Mouse (Mus musculus) midbrain, embryonic 13.5 days (tissue): ENCODE data around the gene Magi3. TPM values are rescaled to one million over a fixed set of nuclear protein-coding genes. Genes with fewer than 3 reads are reported as not detected.

Experiments used
- ATAC-seq: fragments of 200-750 bp; cut with Nextera tagmentation; 2 replicates; pipeline ENCODE4 v1.8.0; 2017; ENCODE audit warnings: mild to moderate bottlenecking, moderate TSS enrichment, moderate library complexity
- H3K27ac ChIP-seq: fragments of 300-500 bp; sonication (generic); 2 replicates; pipeline ENCODE4 v1.5.1; 2015; ENCODE audit warnings: inconsistent platforms, mild to moderate bottlenecking, moderate library complexity
- H3K27me3 ChIP-seq: fragments of 300-500 bp; sonication (generic); 2 replicates; pipeline ENCODE4 v1.6.1; 2015; ENCODE audit warnings: mild to moderate bottlenecking, inconsistent platforms
- H3K36me3 ChIP-seq: fragments of 300-500 bp; sonication (generic); 2 replicates; pipeline ENCODE4 v1.6.1; 2015; ENCODE audit warnings: mild to moderate bottlenecking, inconsistent platforms
- H3K4me1 ChIP-seq: fragments of 300-500 bp; sonication (generic); replicated peaks from 2 replicates; pipeline ENCODE4 v1.6.1; 2015; ENCODE audit warnings: inconsistent platforms
- H3K4me2 ChIP-seq: fragments of 300-500 bp; sonication (generic); replicated peaks from 2 replicates; pipeline ENCODE4 v1.6.1; 2015; ENCODE audit warnings: moderate library complexity, mild to moderate bottlenecking, inconsistent platforms
- H3K4me3 ChIP-seq: fragments of 300-500 bp; sonication (generic); replicated peaks from 2 replicates; pipeline ENCODE4 v1.5.1; 2015; ENCODE audit warnings: mild to moderate bottlenecking, inconsistent platforms
- H3K9ac ChIP-seq: fragments of 300-500 bp; sonication (generic); replicated peaks from 2 replicates; pipeline ENCODE4 v1.6.1; 2015; ENCODE audit warnings: mild to moderate bottlenecking, inconsistent platforms
- H3K9me3 ChIP-seq: fragments of 300-500 bp; sonication (generic); 2 replicates; pipeline ENCODE4 v1.6.1; 2016; ENCODE audit warnings: mild to moderate bottlenecking, inconsistent platforms
- WGBS: fragments of 180-500 bp; shearing (Covaris S2); methylation state at CpG from one replicate; pipeline ENCODE4 v1.1.7; 2015; 5-methylcytosine and 5-hydroxymethylcytosine counted together
- polyA plus RNA-seq: library from polyadenylated mRNA; unstranded; fragments of >200 nt; fragmentation: Nextera tagmentation; extraction: Ambion mirVana; gene quantifications from 2 replicates; pipeline ENCODE4 v1.2.1, GENCODE M21; 2015

Gene Magi3
- polyA plus RNA-seq, 1 experiment from 2014 or later: 5.1 TPM

DNA sequence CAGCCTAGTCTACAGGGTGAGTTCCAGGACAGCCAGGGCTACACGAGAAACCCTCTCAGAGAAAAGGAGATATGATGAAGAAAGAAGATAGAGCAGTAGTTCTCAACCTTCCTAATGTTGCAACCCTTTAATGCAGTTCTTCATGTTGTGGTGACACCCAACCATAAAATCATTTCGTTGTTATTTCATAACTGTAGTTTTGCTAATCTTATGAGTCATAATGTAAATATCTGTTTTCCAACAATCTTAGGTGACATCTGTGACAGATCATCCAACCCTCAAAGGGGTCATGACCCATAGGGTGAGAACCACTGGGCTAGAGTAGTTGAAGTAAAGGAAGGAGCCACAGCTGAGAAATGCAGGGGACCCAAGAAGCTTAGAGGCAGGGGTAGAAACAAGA is 35.9 kb downstream of the Magi3 start:
- 97% methylated on average over 2 of the region's 2 CpGs for whole genome bisulfite sequencing
- Histone ChIP-seq H3K9me3 (no peaks in the 10 kb centered on the region), H3K4me3 (no peak overlapping the region), H3K27ac (no peak overlapping the region), H3K36me3 (no peaks in the 10 kb centered on the region), H3K9ac (no peak overlapping the region), H3K27me3 (no peaks in the 10 kb centered on the region), H3K4me1 (no peaks in the 10 kb centered on the region), H3K4me2 (no peak overlapping the region)
- ATAC-seq: no peak

DNA sequence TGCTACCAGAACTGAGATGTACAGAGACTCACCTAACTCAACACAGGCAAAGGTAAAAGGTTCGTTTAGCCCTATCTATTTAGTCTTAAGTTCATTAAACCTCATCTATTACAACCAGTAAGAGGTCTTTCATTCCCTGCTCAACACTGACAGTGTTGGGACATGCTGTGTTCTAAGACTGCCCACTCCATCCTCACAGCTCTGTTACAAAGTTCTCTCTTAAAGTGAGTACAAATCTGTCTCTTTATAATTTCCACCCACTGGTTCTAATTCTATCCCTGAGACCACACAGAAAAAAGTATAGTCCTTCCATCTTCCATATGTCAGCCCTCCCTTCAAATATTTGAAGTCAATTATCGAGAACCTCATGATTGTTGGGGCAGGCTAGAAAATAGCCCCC is 36.5 kb downstream of the Magi3 start:
- WGBS: 87% methylated on average over 2 of the region's 2 CpGs
- no peak overlapping the region for H3K9ac ChIP-seq
- no peak overlapping the region for H3K27ac ChIP-seq
- H3K36me3 ChIP-seq: peaks cover 3% of the 10 kb centered on the region; the same call in 1 of the 2 replicates
- H3K4me1 ChIP-seq: no peaks in the 10 kb centered on the region
- H3K9me3 ChIP-seq: no peaks in the 10 kb centered on the region
- no peak overlapping the region for H3K4me3 ChIP-seq
- no peaks in the 10 kb centered on the region for H3K27me3 ChIP-seq
- H3K4me2 ChIP-seq: no peak overlapping the region
- ATAC-seq: no peak

DNA sequence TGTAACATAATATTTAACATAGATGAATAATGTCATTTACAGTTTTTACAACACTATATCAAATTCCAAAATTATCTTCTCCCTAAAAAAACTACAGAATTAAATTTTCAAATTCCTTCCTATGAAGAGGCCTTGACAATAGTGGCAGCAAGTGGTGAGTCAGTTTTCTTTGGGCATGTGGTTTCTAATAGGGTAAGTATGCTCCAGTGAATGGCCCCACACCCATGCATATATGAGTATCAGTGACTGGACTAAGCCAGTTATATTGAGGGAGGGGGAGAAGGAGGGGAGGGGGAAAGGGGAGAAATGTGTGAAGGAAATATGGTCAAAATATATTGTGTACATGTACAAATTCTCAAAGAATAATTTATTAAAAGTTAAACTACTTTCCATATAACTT is 37.5 kb downstream of the Magi3 start:
- no peak overlapping the region for H3K4me3 ChIP-seq
- no peaks in the 10 kb centered on the region for H3K27me3 ChIP-seq
- no peaks in the 10 kb centered on the region for H3K4me1 ChIP-seq
- peaks cover 6% of the 10 kb centered on the region; the same call in 1 of the 2 replicates for H3K36me3 ChIP-seq
- no peak overlapping the region for H3K4me2 ChIP-seq
- H3K9me3 ChIP-seq: no peaks in the 10 kb centered on the region
- H3K27ac ChIP-seq: no peak overlapping the region
- H3K9ac ChIP-seq: no peak overlapping the region
- no peak for ATAC-seq

DNA sequence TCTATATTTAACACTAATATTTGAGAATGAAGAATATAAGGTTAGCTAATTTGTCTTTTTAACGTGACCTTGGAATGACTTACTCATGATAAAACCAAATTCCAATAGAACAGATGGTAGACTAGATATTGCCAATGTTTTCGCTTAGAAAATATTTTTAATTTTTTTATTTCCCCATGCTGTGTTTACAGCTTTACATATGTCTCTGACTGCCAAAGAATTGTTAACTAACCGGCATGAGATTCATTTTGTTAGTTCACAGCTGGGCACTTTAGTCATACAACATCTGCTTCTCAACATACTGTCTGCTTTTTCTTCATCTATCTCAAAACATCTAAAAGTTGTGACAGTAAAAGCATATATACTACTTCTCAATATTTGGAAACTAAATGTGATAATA is 58.8 kb downstream of the Magi3 start:
- 92% methylated on average over 3 of the region's 3 CpGs for WGBS

DNA sequence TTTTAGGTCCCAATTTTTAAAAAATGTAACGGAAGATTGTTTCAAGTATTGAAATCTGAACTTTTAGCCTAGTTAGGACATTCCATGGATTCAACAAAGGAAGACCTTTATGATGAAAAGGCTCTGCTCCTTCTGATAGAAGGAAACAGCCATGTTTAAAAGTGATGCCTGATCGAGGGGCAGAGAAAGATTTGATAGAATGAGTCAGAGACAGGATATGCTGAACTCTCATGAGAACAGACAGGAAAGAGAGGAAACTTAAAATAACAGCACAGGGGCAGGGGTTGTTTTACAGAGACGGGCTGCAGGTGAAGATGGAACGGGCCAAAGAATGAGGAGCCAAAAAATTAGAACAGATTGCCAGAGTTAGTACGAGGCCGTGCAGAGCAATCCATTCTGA is 59.6 kb downstream of the Magi3 start:
- no peaks in the 10 kb centered on the region for H3K9me3 ChIP-seq
- no peak for ATAC-seq
- H3K4me1 ChIP-seq: no peaks in the 10 kb centered on the region
- H3K9ac ChIP-seq: no peak overlapping the region
- H3K27ac ChIP-seq: no peak overlapping the region
- WGBS: 91% methylated on average over 6 of the region's 6 CpGs
- no peak overlapping the region for H3K4me3 ChIP-seq
- no peak overlapping the region for H3K4me2 ChIP-seq
- H3K36me3 ChIP-seq: no peaks in the 10 kb centered on the region
- H3K27me3 ChIP-seq: no peaks in the 10 kb centered on the region

More for the DNA sequence above, 58.8 kb downstream of the Magi3 start:
- no peak for ATAC-seq
- no peak overlapping the region for H3K4me2 ChIP-seq
- no peaks in the 10 kb centered on the region for H3K9me3 ChIP-seq
- no peak overlapping the region for H3K27ac ChIP-seq
- no peaks in the 10 kb centered on the region for H3K36me3 ChIP-seq
- no peak overlapping the region for H3K4me3 ChIP-seq
- H3K4me1 ChIP-seq: no peaks in the 10 kb centered on the region
- H3K27me3 ChIP-seq: no peaks in the 10 kb centered on the region
- H3K9ac ChIP-seq: no peak overlapping the region

DNA sequence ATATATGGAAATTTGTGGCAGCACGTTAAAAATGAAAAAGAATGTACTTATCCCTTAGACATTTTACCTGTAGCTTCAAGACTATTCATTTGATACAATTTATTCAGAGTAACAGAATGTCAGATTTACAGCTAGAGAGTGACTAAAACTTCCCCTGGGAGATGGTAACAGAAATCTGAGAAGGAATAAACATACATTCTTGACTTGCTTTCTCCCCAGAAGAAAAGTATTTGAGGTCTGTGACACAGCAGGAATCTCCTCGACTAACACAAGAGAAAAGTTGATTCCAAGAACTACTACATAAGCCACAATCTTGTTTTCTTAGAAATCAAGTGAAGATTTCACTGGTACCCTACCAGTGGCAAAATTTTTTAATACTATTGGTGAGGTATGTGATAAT is 70.0 kb downstream of the Magi3 start:
- H3K4me3 ChIP-seq: no peak overlapping the region
- ATAC-seq: no peak
- WGBS: 78% methylated on average over 2 of the region's 2 CpGs
- no peaks in the 10 kb centered on the region for H3K4me1 ChIP-seq
- no peak overlapping the region for H3K9ac ChIP-seq
- no peaks in the 10 kb centered on the region for H3K36me3 ChIP-seq
- no peak overlapping the region for H3K4me2 ChIP-seq
- no peaks in the 10 kb centered on the region for H3K9me3 ChIP-seq
- H3K27me3 ChIP-seq: no peaks in the 10 kb centered on the region
- no peak overlapping the region for H3K27ac ChIP-seq

DNA sequence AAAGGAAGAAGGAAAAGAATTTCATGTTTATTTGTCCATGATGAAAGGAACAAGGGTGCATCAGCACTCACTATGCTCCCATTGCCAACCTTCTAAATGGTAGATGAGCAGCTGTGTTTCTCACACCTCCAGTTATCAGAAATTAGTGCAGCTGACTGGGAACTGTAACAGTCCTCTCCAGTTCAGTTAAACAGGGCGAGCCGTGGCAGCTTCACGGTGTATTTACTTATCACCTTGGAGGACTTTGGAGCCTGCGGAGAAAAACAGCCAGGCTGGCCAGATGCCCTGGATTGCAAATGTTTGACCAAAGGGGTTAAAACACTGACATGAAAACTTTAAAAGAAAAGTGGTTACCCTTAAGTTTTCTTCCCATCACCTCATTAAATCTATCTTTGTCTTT is 77.8 kb downstream of the Magi3 start:
- no peak overlapping the region for H3K4me2 ChIP-seq

DNA sequence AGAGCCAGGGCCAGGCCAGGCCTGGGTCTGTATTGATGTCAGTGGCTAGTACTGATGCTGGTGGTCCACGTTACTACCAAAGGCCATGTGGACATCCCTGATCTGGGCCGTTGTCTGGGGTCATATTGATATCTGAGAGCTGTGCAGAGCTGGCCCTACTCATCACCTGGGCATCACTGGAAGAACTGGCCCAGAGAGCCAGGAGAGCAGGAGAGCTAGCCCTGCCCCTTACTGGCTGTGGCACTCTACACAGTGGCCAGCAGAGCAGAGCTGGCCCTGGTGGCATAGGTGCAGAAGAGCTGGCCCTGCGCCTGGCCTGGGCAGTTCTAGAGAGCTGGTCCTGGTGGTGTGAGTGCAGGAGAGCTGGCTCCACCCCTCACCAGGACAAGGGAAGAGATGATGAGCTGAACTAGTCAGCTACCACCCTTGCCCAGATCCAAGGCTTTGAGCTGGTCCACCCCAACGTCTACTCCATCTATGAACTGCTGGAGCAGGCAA is 81.2 kb downstream of the Magi3 start:
- ATAC-seq: no peak
- H3K27me3 ChIP-seq: no peaks in the 10 kb centered on the region
- H3K9me3 ChIP-seq: no peaks in the 10 kb centered on the region
- H3K36me3 ChIP-seq: no peaks in the 10 kb centered on the region
- no peak overlapping the region for H3K9ac ChIP-seq
- no peak overlapping the region for H3K4me3 ChIP-seq
- WGBS: 93% methylated on average over 4 of the region's 4 CpGs
- H3K27ac ChIP-seq: no peak overlapping the region
- H3K4me2 ChIP-seq: no peak overlapping the region
- no peaks in the 10 kb centered on the region for H3K4me1 ChIP-seq

More for the DNA sequence above, 77.8 kb downstream of the Magi3 start:
- H3K36me3 ChIP-seq: no peaks in the 10 kb centered on the region
- no peak for ATAC-seq
- H3K27ac ChIP-seq: no peak overlapping the region
- H3K4me3 ChIP-seq: no peak overlapping the region
- H3K9me3 ChIP-seq: no peaks in the 10 kb centered on the region
- H3K4me1 ChIP-seq: no peaks in the 10 kb centered on the region
- H3K27me3 ChIP-seq: no peaks in the 10 kb centered on the region
- no peak overlapping the region for H3K9ac ChIP-seq
- 48% methylated on average over 4 of the region's 4 CpGs for WGBS

DNA sequence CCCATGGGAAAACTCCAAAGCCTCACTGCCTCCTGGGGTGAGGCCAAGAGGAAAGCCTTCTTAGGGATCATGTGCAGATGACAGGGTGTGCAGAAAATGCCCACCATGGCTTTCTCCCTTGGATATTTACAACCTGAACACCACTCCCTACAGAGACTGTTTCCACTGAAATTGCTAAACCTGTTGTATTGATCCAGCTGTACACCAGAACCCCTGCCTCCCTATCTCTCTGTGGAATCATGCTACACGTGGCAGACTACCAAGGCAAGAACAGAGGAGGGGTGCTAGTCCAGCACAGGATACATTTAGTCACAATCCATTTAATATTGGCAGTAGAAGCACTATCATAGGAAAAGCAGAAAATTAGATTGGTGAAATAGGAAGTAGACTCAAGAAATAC is 94.5 kb downstream of the Magi3 start:
- no peak overlapping the region for H3K4me3 ChIP-seq
- no peaks in the 10 kb centered on the region for H3K36me3 ChIP-seq
- ATAC-seq: no peak
- no peak overlapping the region for H3K9ac ChIP-seq
- H3K9me3 ChIP-seq: no peaks in the 10 kb centered on the region
- H3K27me3 ChIP-seq: no peaks in the 10 kb centered on the region
- no peak overlapping the region for H3K27ac ChIP-seq
- 79% methylated on average over 1 of the region's 1 CpGs for WGBS
- no peaks in the 10 kb centered on the region for H3K4me1 ChIP-seq
- no peak overlapping the region for H3K4me2 ChIP-seq

DNA sequence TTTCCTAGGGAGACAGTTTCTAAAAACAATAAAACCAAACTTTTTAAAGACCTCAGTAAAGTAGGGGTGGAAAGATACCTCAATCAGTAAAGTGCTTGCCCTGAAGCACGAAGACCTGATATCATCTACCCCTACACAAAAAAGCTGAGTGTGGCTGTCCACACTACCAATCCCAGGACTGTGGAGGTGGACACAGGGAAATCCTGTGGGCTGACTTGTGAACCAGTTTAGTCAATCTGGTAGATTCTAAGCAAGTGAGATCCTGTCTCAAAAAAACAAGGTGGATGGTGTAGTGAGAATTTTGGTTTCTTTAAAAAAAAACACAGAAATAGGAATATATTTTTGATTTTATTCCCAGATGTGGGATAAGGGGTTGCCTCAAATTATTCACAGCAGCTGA is 96.3 kb downstream of the Magi3 start:
- Histone ChIP-seq H3K4me1 (no peaks in the 10 kb centered on the region), H3K36me3 (no peaks in the 10 kb centered on the region), H3K4me3 (no peak overlapping the region), H3K27me3 (no peaks in the 10 kb centered on the region), H3K9ac (no peak overlapping the region), H3K27ac (no peak overlapping the region), H3K4me2 (no peak overlapping the region), H3K9me3 (no peaks in the 10 kb centered on the region)
- WGBS: 97% methylated on average over 1 of the region's 1 CpGs
- no peak for ATAC-seq

DNA sequence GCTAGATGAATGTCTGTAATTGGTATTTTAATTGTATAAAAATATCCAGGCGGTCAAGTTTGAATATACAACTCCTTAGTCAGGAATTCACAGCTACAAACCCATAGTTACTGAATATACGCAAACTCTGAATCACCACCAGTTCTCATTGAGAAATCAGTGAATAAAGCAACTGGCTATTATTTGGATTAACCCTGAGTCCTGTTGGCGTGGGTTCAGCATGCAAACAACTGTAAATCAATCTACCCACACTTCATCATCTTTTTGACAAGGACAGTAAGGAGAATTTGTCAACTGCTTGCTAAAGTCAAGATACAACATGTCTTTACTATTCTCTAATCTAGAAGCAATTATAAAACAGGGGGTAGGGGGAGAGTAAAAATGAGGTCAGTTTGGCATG is 110.7 kb downstream of the Magi3 start:
- no peak for ATAC-seq
- Histone ChIP-seq H3K27ac (no peak overlapping the region), H3K36me3 (no peaks in the 10 kb centered on the region), H3K4me1 (no peaks in the 10 kb centered on the region), H3K27me3 (no peaks in the 10 kb centered on the region), H3K9me3 (no peaks in the 10 kb centered on the region), H3K4me3 (no peak overlapping the region), H3K9ac (no peak overlapping the region), H3K4me2 (no peak overlapping the region)
- WGBS: 84% methylated on average over 3 of the region's 3 CpGs

DNA sequence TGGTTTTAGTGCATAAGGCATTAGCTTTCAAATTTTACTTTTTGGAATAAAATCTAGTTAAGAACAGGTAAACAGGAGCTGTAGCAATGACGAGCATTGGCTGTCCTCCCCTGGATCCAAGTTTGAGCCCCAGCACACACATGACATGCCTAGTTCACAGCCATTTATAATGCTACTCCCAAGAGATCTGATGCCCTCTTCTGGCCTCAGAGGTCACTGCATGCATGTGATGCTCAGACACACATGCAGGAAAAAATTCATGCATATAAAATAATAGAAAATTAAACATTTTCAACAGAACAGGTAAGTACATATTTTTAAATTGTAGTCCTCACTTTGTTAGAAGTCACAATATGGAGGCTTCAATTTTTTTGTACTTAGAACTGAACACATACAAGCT is 115.2 kb downstream of the Magi3 start:
- 73% methylated on average over 1 of the region's 1 CpGs for WGBS
- Histone ChIP-seq H3K27ac (no peak overlapping the region), H3K9ac (no peak overlapping the region), H3K9me3 (no peaks in the 10 kb centered on the region), H3K27me3 (no peaks in the 10 kb centered on the region), H3K36me3 (no peaks in the 10 kb centered on the region), H3K4me1 (no peaks in the 10 kb centered on the region), H3K4me2 (no peak overlapping the region), H3K4me3 (no peak overlapping the region)
- no peak for ATAC-seq

DNA sequence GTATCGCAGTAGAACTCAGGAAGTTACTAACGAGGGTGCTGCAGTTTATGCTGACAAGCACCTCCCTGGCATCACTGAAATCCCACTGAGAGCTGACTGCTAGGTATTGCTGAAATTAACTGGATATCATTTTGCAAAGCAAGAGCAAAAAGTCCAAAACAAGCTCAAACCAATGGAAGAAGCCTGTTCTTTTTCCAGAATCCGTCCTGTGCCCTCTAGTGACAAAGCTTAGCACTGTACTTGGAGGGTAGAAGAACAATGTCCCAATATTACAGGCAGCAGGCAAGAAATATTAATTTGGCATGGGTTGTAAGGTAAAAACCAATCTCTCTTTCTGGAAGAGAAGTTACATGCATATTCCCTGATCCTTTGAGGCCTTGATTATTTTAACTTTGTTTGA is 118.5 kb downstream of the Magi3 start:
- ATAC-seq: no peak
- Histone ChIP-seq H3K4me2 (no peak overlapping the region), H3K27me3 (no peaks in the 10 kb centered on the region), H3K4me3 (no peak overlapping the region), H3K27ac (no peak overlapping the region), H3K36me3 (no peaks in the 10 kb centered on the region), H3K9ac (no peak overlapping the region), H3K9me3 (no peaks in the 10 kb centered on the region), H3K4me1 (no peaks in the 10 kb centered on the region)
- 82% methylated on average over 3 of the region's 3 CpGs for WGBS
